Mouse (Mus musculus): Measurements from ENCODE around the gene Gm5640. TPM values are rescaled to one million over a fixed set of nuclear protein-coding genes. Genes with fewer than 3 reads are reported as not detected.
"Not testable (repeated sequence)": the region's sequence is repeated elsewhere in the genome, so short reads cannot be mapped to it uniquely, and the experiment has no call there.

The Gm5640 gene
- total RNA-seq (2021), result not detected
- long read RNA-seq, experiment 1, result 0 reads
- long read RNA-seq, experiment 2, result 0 reads

GRCm38 (mm10) chrX:74645466-74646323, at the start of gene Gm5640:
Gm5640 (minus strand) TSS chrX:74645635.
- intact Hi-C loops (cut with DNase I); DNase-seq: not testable (repeated sequence)

- DNase-seq; intact Hi-C loops (cut with DNase I): not testable (repeated sequence)
These were observed 958 bp upstream of the Gm5640 start for GRCm38 (mm10) chrX:74646393-74646792.

DNA sequence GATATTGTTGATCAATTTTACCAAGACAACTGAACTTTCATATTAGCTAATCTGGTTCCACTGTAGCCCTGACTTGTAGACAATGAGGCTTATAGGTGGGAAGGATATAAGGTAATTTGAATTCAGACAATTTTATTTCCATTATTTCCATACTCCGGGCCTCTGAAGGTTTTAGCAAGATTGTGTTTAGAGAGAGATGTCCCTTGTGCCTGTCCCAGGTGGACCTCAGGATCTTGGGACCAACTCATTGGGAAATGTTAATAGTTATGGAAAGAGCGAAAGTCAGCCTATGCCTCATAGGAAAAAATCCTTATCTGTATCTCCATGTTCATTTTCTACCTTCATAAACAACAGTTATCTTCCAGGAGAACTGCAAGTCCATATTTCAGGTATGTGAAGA, 53.1 kb downstream of the Gm5640 start, which contains the start of gene Olfr1325:
Olfr1325 (plus strand) TSS at position 301 of the 400 bp plus-strand sequence.
- no peak for DNase-seq
- intact Hi-C loops (cut with DNase I), result no loop called here

Other genes with a start within 250 kb of the Gm5640 start
- 1 to 10 TPM; 2.9 to 3.3 TPM for gene G6pdx, start 216.4 kb downstream of the Gm5640 start, total RNA-seq (2021)
- not detected for gene Gm6880, start 164.2 kb downstream of the Gm5640 start, total RNA-seq (2021)
- gene Olfr1326-ps1, start 70.7 kb downstream of the Gm5640 start, total RNA-seq (2021), result not detected
- not detected for gene Olfr1325, start 53.0 kb downstream of the Gm5640 start, total RNA-seq (2021)
- gene Gm6890, start 95.3 kb upstream of the Gm5640 start, total RNA-seq (2021), result not detected
- not detected for gene Gm5936, start 191.6 kb upstream of the Gm5640 start, total RNA-seq (2021)